Mouse (Mus musculus) liver, embryonic 14.5 days (tissue): ENCODE data around the gene Igf1r. TPM values are rescaled to one million over a fixed set of nuclear protein-coding genes. Genes with fewer than 3 reads are reported as not detected.

ENCODE experiments used
- ATAC-seq: fragments of 200-750 bp; cut with Nextera tagmentation; 2 replicates; pipeline ENCODE4 v1.8.0; 2017; ENCODE audit warnings: moderate number of reproducible peaks, mild to moderate bottlenecking, moderate library complexity; ENCODE audit not compliant: insufficient read depth
- DNase-seq, 3 experiments: peaks; one replicate each; pipeline ENCODE4 v3.0.0-alpha.2; 2012 to 2013; ENCODE audit warnings: low read depth in 3 of 3, low spot score in 3 of 3
- H3K27ac ChIP-seq: fragments of 300-500 bp; sonication (generic); 2 replicates; pipeline ENCODE4 v1.5.1; 2014; ENCODE audit warnings: moderate library complexity, mild to moderate bottlenecking, control low read depth, inconsistent platforms
- H3K27me3 ChIP-seq: fragments of 300-500 bp; sonication (generic); 2 replicates; pipeline ENCODE4 v1.6.1; 2014; ENCODE audit warnings: mild to moderate bottlenecking, low read length, moderate library complexity; ENCODE audit not compliant: control insufficient read depth, insufficient read depth
- H3K36me3 ChIP-seq: fragments of 300-500 bp; sonication (generic); replicated peaks from 2 replicates; pipeline ENCODE4 v1.6.1; 2014; ENCODE audit warnings: low read depth; ENCODE audit not compliant: control insufficient read depth, insufficient read depth
- H3K4me1 ChIP-seq, 2 experiments: fragments of 200-500 bp in 1 of 2; fragments of 300-500 bp in 1 of 2; sonication (generic) in 1 of 2; replicated peaks; 2 replicates each; pipeline ENCODE4 v1.6.1; 2012 to 2014; ENCODE audit warnings: antibody characterized with exemption in 1 of 2, inconsistent platforms in 1 of 2, low read length in 1 of 2; ENCODE audit not compliant: control insufficient read depth in 2 of 2, insufficient read depth in 2 of 2
- H3K4me2 ChIP-seq: fragments of 300-500 bp; sonication (generic); 2 replicates; pipeline ENCODE4 v1.6.1; 2014; ENCODE audit warnings: low read depth, mild to moderate bottlenecking, control low read depth, moderate library complexity
- H3K4me3 ChIP-seq, 2 experiments: fragments of 200-500 bp in 1 of 2; fragments of 300-500 bp in 1 of 2; sonication (generic) in 1 of 2; 2 replicates each; pipeline ENCODE4 v1.5.1; 2012 to 2014; ENCODE audit warnings: low read depth in 2 of 2, low read length in 2 of 2, mild to moderate bottlenecking in 2 of 2, control low read depth in 1 of 2, inconsistent platforms in 1 of 2, moderate library complexity in 1 of 2; ENCODE audit not compliant: insufficient read depth in 1 of 2
- H3K9ac ChIP-seq: fragments of 300-500 bp; sonication (generic); replicated peaks from 2 replicates; pipeline ENCODE4 v1.6.1; 2014; ENCODE audit warnings: mild to moderate bottlenecking, control low read depth, moderate library complexity
- H3K9me3 ChIP-seq: fragments of 300-500 bp; sonication (generic); 2 replicates; pipeline ENCODE4 v1.6.1; 2016; ENCODE audit warnings: low read length, mixed read lengths; ENCODE audit not compliant: control insufficient read depth
- CTCF ChIP-seq: IDR thresholded peaks from 2 replicates; pipeline ENCODE4 v1.5.1; 2016; ENCODE audit warnings: antibody characterized with exemption, low read depth, control low read depth
- EP300 ChIP-seq: IDR thresholded peaks from 2 replicates; pipeline ENCODE4 v1.6.1; 2016; ENCODE audit warnings: antibody characterized with exemption, low read depth
- WGBS: fragments of 180-500 bp; shearing (Covaris S2); extraction: QIAGEN DNeasy Blood & Tissue Kit; methylation state at CpG from one replicate; pipeline ENCODE4 v1.1.7; 2014; ENCODE audit not compliant: insufficient replicate concordance; 5-methylcytosine and 5-hydroxymethylcytosine counted together
- polyA plus RNA-seq, 2 experiments: library from polyadenylated mRNA; depleted of rRNA in 1 of 2; stranded (reverse) in 1 of 2; unstranded in 1 of 2; fragments of >200 nt; fragmentation: Nextera tagmentation in 1 of 2; extraction: Ambion mirVana in 1 of 2; gene quantifications; 2 replicates each; pipeline versions ENCODE4 v1.2.1 to v1.2.3; 2012 to 2014

Gene Igf1r
- polyA plus RNA-seq, 2 experiments = 2.3 to 2.5 TPM

GRCm38 (mm10) chr7:68085338-68085737, 132.7 kb downstream of the Igf1r start:
- Histone ChIP-seq H3K27me3 (no peaks in the 10 kb centered on the region), H3K4me2 (peak overlapping the region; percentile 54), H3K36me3 (no peaks in the 10 kb centered on the region), H3K9ac (peak overlapping the region; percentile 2; the same call in 1 of the 2 replicates), H3K4me1 (peaks cover 13 to 39% of the 10 kb centered on the region in 2 experiments), H3K4me3 (no peak overlapping the region), H3K27ac (peak overlapping the region; percentile 24), H3K9me3 (no peaks in the 10 kb centered on the region)
- no peak for TF ChIP-seq EP300
- TF ChIP-seq CTCF = no peak
- WGBS = 4% methylated on average over 12 of the region's 12 CpGs
- DNase-seq = no peak
- peak; percentile 70 for ATAC-seq

GRCm38 (mm10) chr7:68085870-68086341, 133.3 kb downstream of the Igf1r start:
- Histone ChIP-seq H3K36me3 (no peaks in the 10 kb centered on the region), H3K9me3 (no peaks in the 10 kb centered on the region), H3K4me1 (peaks cover 13 to 35% of the 10 kb centered on the region in 2 experiments), H3K27me3 (no peaks in the 10 kb centered on the region), H3K4me3 (no peak overlapping the region), H3K27ac (peak overlapping the region; percentile 36), H3K9ac (peak overlapping the region; percentile 36; the same call in 1 of the 2 replicates), H3K4me2 (peak overlapping the region; percentile 54)
- WGBS = 41% methylated on average over 4 of the region's 4 CpGs
- no peak for TF ChIP-seq EP300
- no peak for TF ChIP-seq CTCF
- DNase-seq (no peak), ATAC-seq (peak; percentile 70)

- Histone ChIP-seq H3K4me3 (no peak overlapping the region), H3K4me2 (no peak overlapping the region), H3K27me3 (no peaks in the 10 kb centered on the region), H3K9me3 (no peaks in the 10 kb centered on the region), H3K4me1 (peaks cover 22 to 43% of the 10 kb centered on the region in 2 experiments), H3K36me3 (no peaks in the 10 kb centered on the region), H3K27ac (no peak overlapping the region), H3K9ac (no peak overlapping the region)
- TF ChIP-seq CTCF (no peak), EP300 (no peak)
- no peak for DNase-seq
- no peak for ATAC-seq
- WGBS = 35% methylated on average over 4 of the region's 4 CpGs
These were observed 134.9 kb downstream of the Igf1r start for GRCm38 (mm10) chr7:68087496-68087895.

- Histone ChIP-seq H3K4me2 (no peak overlapping the region), H3K4me1 (peaks cover 24 to 54% of the 10 kb centered on the region in 2 experiments), H3K27me3 (no peaks in the 10 kb centered on the region), H3K36me3 (no peaks in the 10 kb centered on the region), H3K9ac (no peak overlapping the region), H3K9me3 (no peaks in the 10 kb centered on the region), H3K4me3 (no peak overlapping the region), H3K27ac (no peak overlapping the region)
- TF ChIP-seq CTCF = no peak
- TF ChIP-seq EP300 = no peak
- ATAC-seq = no peak
- DNase-seq = no peak
- WGBS = 74% methylated on average over 6 of the region's 6 CpGs
These were observed 136.2 kb downstream of the Igf1r start for GRCm38 (mm10) chr7:68088825-68089224.

- DNase-seq (no peak), ATAC-seq (peak; percentile 45; the same call in 1 of the 2 replicates)
- TF ChIP-seq EP300 (peak; percentile 24; the same call in 1 of the 2 replicates), CTCF (no peak)
- no peak overlapping the region for H3K9ac ChIP-seq
- no peak overlapping the region for H3K4me3 ChIP-seq
- no peaks in the 10 kb centered on the region for H3K36me3 ChIP-seq
- H3K27ac ChIP-seq = no peak overlapping the region; the same call in 1 of the 2 replicates
- no peak overlapping the region for H3K4me2 ChIP-seq
- 17% methylated on average over 10 of the region's 10 CpGs for WGBS
- peaks cover 24 to 54% of the 10 kb centered on the region in 2 experiments for H3K4me1 ChIP-seq
- H3K27me3 ChIP-seq = no peaks in the 10 kb centered on the region
- H3K9me3 ChIP-seq = no peaks in the 10 kb centered on the region
These were observed 137.1 kb downstream of the Igf1r start for GRCm38 (mm10) chr7:68089725-68090124.
